Mouse (Mus musculus) cortical plate, adult 2 months (tissue): ENCODE measurements around the gene Fam107a.

Source experiments
- CTCF ChIP-seq: fragments of 200-500 bp; IDR thresholded peaks from 2 replicates; pipeline ENCODE4 v1.5.1; 2011; ENCODE audit warnings: mild to moderate bottlenecking, control low read depth, low read length; ENCODE audit not compliant: insufficient read depth; ENCODE audit errors: extremely low read depth
- POLR2A ChIP-seq: fragments of 200-500 bp; IDR thresholded peaks from 2 replicates; pipeline ENCODE4 v1.6.1; 2011; ENCODE audit warnings: mild to moderate bottlenecking, low read length, control low read depth; ENCODE audit not compliant: insufficient read depth; ENCODE audit errors: extremely low read depth

DNA sequence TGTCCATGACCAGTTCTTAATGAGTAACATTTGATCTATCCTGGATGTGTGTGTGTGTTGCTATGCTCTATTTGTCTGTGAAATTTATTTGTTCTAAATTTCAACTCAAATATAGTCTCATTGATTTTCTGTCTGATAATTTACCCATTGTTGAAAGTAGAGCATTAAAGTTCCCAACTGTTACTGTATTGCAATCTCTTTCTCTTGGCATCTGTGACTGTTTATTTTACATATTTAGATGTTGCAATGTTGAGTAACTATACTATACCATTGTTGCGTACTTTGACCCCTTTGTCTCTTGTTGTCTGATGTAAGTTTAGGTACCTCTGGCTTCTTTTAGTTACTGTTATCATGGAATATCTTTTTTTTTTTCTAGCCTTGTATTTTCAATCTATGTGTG lies 53.4 kb downstream of the Fam107a start:
- TF ChIP-seq CTCF (no peak), POLR2A (no peak)
